Mouse (Mus musculus) ES-E14 (cell line): ENCODE results near the gene St6galnac3. TPM values are rescaled to one million over a fixed set of nuclear protein-coding genes. Genes with fewer than 3 reads are reported as not detected.

Source experiments
- DNase-seq: peaks from one replicate; pipeline ENCODE4 v3.0.0-alpha.2; 2013; ENCODE audit warnings: low read depth, low spot score
- H3K27ac ChIP-seq: 2 replicates; pipeline ENCODE4 v1.5.1; 2012; ENCODE audit warnings: low read depth, mild to moderate bottlenecking, low read length, moderate library complexity, mixed read lengths; ENCODE audit not compliant: poor library complexity, insufficient read depth, severe bottlenecking
- H3K36me3 ChIP-seq: 2 replicates; pipeline ENCODE4 v1.6.1; 2012; ENCODE audit warnings: mild to moderate bottlenecking, low read length, moderate library complexity, mixed read lengths; ENCODE audit not compliant: control insufficient read depth, poor library complexity, insufficient read depth, severe bottlenecking
- H3K4me1 ChIP-seq, 2 experiments: fragments of 150-350 bp in 1 of 2; sonication (generic) in 1 of 2; 2 replicates each; pipeline ENCODE4 v1.6.1; 2012; ENCODE audit warnings: low read length in 2 of 2, mild to moderate bottlenecking in 1 of 2, mixed read lengths in 1 of 2; ENCODE audit not compliant: control insufficient read depth in 2 of 2, insufficient read depth in 2 of 2, poor library complexity in 1 of 2
- H3K4me3 ChIP-seq, 2 experiments: fragments of 150-350 bp in 1 of 2; sonication (generic) in 1 of 2; 2 replicates each; pipeline ENCODE4 v1.5.1; 2012; ENCODE audit warnings: low read length in 2 of 2, low read depth in 1 of 2, mild to moderate bottlenecking in 1 of 2, mixed read lengths in 1 of 2; ENCODE audit not compliant: insufficient read depth in 1 of 2, poor library complexity in 1 of 2, severe bottlenecking in 1 of 2
- H3K9ac ChIP-seq: 2 replicates; pipeline ENCODE4 v1.6.1; 2012; ENCODE audit warnings: low read depth, mild to moderate bottlenecking, low read length, mixed read lengths; ENCODE audit not compliant: poor library complexity, insufficient read depth, severe bottlenecking
- H3K9me3 ChIP-seq: fragments of 150-350 bp; sonication (generic); 2 replicates; pipeline ENCODE4 v1.6.1; 2012; ENCODE audit warnings: low read depth, mild to moderate bottlenecking, low read length; ENCODE audit not compliant: control insufficient read depth, insufficient read depth
- CHD2 ChIP-seq: IDR thresholded peaks from 2 replicates; pipeline ENCODE4 v1.6.1; 2014; ENCODE audit warnings: mild to moderate bottlenecking, low read depth, low read length, inconsistent platforms
- HCFC1 ChIP-seq: IDR thresholded peaks from 2 replicates; pipeline ENCODE4 v1.6.1; 2012; ENCODE audit warnings: low read length, inconsistent platforms, borderline replicate concordance; ENCODE audit not compliant: insufficient read depth
- MAFK ChIP-seq: IDR thresholded peaks from 2 replicates; pipeline ENCODE4 v1.6.1; 2014; ENCODE audit warnings: mild to moderate bottlenecking, low read depth, low read length, inconsistent platforms; ENCODE audit not compliant: insufficient read depth
- ZC3H11A ChIP-seq: IDR thresholded peaks from 2 replicates; pipeline ENCODE4 v1.6.1; 2012; ENCODE audit warnings: low read depth, mild to moderate bottlenecking, inconsistent platforms, low read length, borderline replicate concordance
- ZNF384 ChIP-seq: IDR thresholded peaks from 2 replicates; pipeline ENCODE4 v1.6.1; 2012; ENCODE audit warnings: low read depth, low read length, inconsistent platforms
- in situ Hi-C, 2 experiments: fragments of 600-800 bp; cut with MboI; formaldehyde crosslinking; loops; one replicate each; pipeline ENCODE4 v1.15.1; 2025; ENCODE audit warnings: low sequenced_read_pairs in 2 of 2, inconsistent platforms in 1 of 2; ENCODE audit not compliant: unreplicated experiment in 2 of 2
- total RNA-seq: library from RNA; depleted of rRNA; stranded (reverse); fragments of 300-350 nt; gene quantifications from 2 replicates; pipeline ENCODE4 v1.2.3, GENCODE M21; 2012

Gene St6galnac3
- total RNA-seq, 1 experiment: 3.8 TPM

DNA sequence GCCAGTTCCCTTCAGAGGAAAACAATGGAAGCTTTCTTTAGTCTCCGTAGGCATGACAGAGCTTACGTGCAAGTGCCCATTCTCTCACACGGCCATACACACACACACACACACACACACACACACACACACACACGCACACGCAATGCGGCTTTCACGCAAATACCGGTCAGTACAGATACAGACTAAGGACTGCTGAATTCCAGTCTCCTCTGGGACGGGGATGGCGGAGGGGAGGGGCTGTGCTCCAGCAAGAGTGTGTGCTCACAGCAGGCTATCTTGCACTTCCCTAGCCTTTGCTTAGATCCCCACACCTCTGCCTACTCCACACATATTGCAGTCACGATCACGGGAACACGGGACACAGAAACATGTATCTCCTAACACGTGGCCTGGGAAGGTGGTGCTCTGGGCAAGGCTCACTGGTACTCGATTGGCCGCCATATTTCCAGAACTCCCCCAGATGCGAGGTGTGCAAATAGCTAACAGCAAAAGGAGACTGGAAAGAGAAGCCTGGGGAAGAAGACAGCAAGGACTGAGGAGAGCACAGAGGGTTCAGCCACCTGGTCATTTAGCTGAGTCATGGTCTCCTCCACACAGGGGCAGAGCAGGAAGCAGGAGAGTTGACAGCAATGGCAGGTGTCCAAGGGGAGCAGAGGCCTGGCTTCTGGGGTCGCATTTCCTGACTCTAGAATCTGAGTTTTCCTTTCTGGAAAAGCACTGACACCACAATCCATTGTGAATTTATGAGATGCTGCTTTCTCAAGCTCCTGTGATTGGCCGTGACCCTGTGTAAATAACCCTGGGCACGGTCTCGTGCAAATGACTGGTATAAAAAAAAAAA lies 56.3 kb downstream of the St6galnac3 start:
- no peak for DNase-seq
- TF ChIP-seq CHD2 (no peak), HCFC1 (no peak), ZC3H11A (no peak), MAFK (peak; percentile 84), ZNF384 (no peak)

DNA sequence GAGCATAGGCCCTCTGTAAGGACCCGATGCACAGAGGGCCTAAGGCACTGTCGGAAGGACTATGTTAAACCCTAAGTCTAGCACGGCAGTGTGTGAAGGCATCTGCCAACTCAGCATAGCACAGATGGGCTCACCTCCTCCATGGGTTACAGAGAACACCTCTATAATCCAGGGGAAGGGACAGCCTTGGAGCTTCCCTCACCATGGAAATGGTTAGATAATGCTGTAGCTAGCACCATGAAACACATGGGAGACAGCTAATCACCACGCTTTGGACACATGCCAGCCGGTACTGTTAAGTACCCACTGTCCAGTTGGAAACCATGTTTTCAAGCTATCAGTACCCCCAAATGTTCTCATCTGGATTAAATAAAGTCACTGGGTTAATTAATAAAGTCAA lies 60.3 kb downstream of the St6galnac3 start:
- peaks cover 4% of the 10 kb centered on the region; the same call in 1 of the 2 replicates for H3K36me3 ChIP-seq
- H3K27ac ChIP-seq: no peak overlapping the region
- H3K9me3 ChIP-seq: no peaks in the 10 kb centered on the region
- H3K4me3 ChIP-seq: no peak overlapping the region
- in situ Hi-C loops: no loop called here
- no peak overlapping the region for H3K9ac ChIP-seq
- TF ChIP-seq ZNF384 (no peak), ZC3H11A (no peak)
- H3K4me1 ChIP-seq: peaks cover 5 to 11% of the 10 kb centered on the region in 2 experiments; a peak in 2 of 4 replicates
- no peak for DNase-seq

More for the DNA sequence above, 56.3 kb downstream of the St6galnac3 start:
- H3K9ac ChIP-seq: peak overlapping the region; percentile 40; the same call in 1 of the 2 replicates
- H3K4me3 ChIP-seq: peak overlapping the region in 1 of 2 experiments; percentile 18; a peak in 1 of 4 replicates
- peaks cover 7 to 24% of the 10 kb centered on the region in 2 experiments for H3K4me1 ChIP-seq
- H3K36me3 ChIP-seq: no peaks in the 10 kb centered on the region
- in situ Hi-C loops: no loop called here
- no peaks in the 10 kb centered on the region for H3K9me3 ChIP-seq
- peak overlapping the region; percentile 70 for H3K27ac ChIP-seq

DNA sequence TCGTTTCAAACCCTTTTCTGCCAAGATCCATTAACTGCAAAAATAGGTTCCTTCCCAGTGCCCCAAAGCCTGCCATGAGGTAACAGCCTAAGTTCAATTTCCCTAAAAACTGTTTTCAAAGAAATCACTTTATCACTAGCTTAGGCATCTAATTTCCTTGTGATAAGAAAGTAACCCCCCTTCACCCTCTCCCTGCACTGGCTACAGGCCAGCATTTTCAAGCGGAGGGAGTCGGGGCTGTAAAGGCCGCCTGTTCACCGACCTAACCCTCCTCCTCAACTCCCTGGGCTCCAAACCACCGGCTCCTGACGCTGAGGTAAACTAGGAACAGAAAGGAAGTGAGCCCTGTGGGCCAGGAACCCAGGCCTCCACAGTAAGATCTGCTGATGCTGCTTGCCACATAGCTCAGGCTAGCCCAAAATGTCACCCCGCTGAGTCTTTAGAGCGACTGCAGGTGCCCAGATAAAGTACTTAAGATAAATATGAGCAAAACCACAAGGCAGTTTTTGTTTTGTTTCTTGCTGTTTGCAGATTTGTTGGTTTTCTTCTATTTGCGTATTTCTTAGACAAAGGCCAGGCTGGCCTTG lies 61.0 kb downstream of the St6galnac3 start:
- Histone ChIP-seq H3K4me1 (peaks cover 5 to 10% of the 10 kb centered on the region in 2 experiments; a peak in 2 of 4 replicates), H3K4me3 (no peak overlapping the region), H3K9me3 (no peaks in the 10 kb centered on the region), H3K36me3 (peaks cover 8% of the 10 kb centered on the region; the same call in 1 of the 2 replicates), H3K9ac (no peak overlapping the region), H3K27ac (no peak overlapping the region)
- in situ Hi-C loops: no loop called here
- no peak for DNase-seq
- no peak for TF ChIP-seq CHD2
- no peak for TF ChIP-seq ZNF384

DNA sequence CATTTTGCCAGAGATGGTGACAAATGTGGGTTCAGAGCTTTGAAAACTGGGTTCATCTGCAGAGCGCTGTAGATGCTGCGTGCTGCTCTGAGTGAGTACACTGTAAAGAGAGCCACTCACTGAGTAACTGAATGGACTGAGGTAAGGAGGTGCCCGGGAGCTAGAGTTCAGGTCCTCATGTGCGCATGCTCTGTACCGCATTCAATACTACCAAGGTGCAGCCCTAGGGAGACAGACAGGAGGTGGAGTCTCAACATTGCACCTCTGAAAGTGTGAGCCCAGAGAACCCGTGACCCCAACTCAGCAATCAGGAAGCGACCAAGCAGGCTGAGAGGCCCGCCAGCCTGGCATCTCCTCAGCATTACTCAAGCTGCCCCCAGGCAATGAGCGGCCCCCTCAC lies 62.2 kb downstream of the St6galnac3 start:
- in situ Hi-C loops: no loop called here
- DNase-seq: no peak
- TF ChIP-seq CHD2 (no peak), ZC3H11A (no peak), MAFK (no peak), ZNF384 (no peak), HCFC1 (no peak)
- Histone ChIP-seq H3K9ac (peak overlapping the region; percentile 27; the same call in 1 of the 2 replicates), H3K9me3 (no peaks in the 10 kb centered on the region), H3K27ac (no peak overlapping the region), H3K4me3 (0 out of 4 replicates have a peak overlapping the region, but pooled peaks of 1 of the 2 experiments have one; percentile 13), H3K36me3 (peaks cover 12% of the 10 kb centered on the region; the same call in 1 of the 2 replicates), H3K4me1 (peaks cover 2 to 5% of the 10 kb centered on the region in 2 experiments; a peak in 1 of 4 replicates)
